Mouse (Mus musculus) cerebellum, adult 2 months (tissue): Measurements from ENCODE around the gene Nup54.

ENCODE experiments used
- CTCF ChIP-seq: fragments of 200-500 bp; IDR thresholded peaks from 2 replicates; pipeline ENCODE4 v1.5.1; 2011; ENCODE audit warnings: low read depth, mild to moderate bottlenecking, control low read depth, low read length, moderate library complexity, borderline replicate concordance; ENCODE audit not compliant: insufficient read depth
- POLR2A ChIP-seq: fragments of 200-500 bp; IDR thresholded peaks from 2 replicates; pipeline ENCODE4 v1.6.1; 2011; ENCODE audit warnings: low read length, control low read depth, borderline replicate concordance; ENCODE audit not compliant: insufficient read depth

GRCm38 (mm10) chr5:92402816-92403215, 32.2 kb downstream of the Nup54 start:
- no peak for TF ChIP-seq POLR2A
- TF ChIP-seq CTCF, result no peak
